Mouse (Mus musculus) gastrocnemius, adult 2 months (tissue): ENCODE data around the gene Sec63. TPM values are rescaled to one million over a fixed set of nuclear protein-coding genes. Genes with fewer than 3 reads are reported as not detected.

Source experiments
- DNase-seq: peaks from one replicate; pipeline ENCODE4 v3.0.0; 2022
- H3K27ac ChIP-seq: fragments of 200-600 bp; 2 replicates; pipeline ENCODE4 v1.8.1; 2022; ENCODE audit warnings: mild to moderate bottlenecking
- H3K4me3 ChIP-seq: fragments of 200-600 bp; 2 replicates; pipeline ENCODE4 v1.8.1; 2022; ENCODE audit warnings: mild to moderate bottlenecking, moderate library complexity
- CTCF ChIP-seq: fragments of 200-600 bp; IDR thresholded peaks from 2 replicates; pipeline ENCODE4 v1.8.1; 2022; ENCODE audit warnings: antibody characterized with exemption, mild to moderate bottlenecking, moderate library complexity
- intact Hi-C: fragments of 180-260 bp; cut with DNase I; formaldehyde crosslinking; loops from one replicate; pipeline ENCODE4 v1.15.1; 2025
- total RNA-seq, 2 experiments: library from RNA; stranded (reverse); gene quantifications; 2 replicates each; pipeline ENCODE4 v1.2.3; 2021

The Sec63 gene
- total RNA-seq, 2 experiments from 2014 or later, result 24.1 to 26.2 TPM

DNA sequence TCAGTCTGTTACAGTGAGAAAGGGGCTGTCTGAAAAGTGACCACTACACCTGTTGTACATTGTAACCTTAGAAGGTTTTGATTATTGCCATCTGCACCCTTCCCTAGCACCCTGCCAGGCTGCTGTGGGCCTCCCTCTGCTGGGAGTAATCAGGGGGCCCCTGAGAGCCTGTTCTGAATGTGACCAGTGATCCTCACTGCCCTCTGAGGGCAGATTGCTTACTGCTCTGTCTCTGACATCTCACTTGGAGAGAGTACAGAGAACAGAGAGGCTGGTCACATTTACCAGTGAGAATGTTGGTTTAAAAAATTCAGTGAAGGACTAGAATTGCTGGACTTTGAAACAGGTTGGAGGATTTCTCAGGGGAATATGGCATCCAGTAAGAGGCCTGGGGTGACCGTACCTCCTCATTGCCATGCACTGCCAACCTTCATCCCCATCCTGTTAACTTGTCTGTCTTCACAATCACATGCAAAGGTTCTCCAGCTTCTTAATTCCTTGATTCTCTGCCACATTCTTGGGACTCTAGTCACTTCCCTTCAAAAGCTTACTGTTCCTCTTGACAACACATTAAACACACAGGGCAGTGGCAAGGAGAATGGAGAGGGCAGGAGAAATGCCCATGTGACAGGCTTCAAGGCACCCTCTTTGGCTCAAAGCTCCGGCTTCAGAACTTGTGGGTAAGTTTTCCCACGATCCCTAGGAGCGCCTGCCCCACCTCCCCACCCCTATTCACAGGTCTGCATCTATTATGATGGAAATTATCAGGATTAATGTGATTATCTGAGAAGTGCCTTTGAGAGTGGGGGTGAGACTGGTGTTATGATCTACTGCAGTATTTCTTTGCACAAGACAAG is 72.8 kb downstream of the Sec63 start:
- TF ChIP-seq CTCF, result no peak
- DNase-seq, result no peak
- Histone ChIP-seq H3K27ac (no peak overlapping the region), H3K4me3 (no peak overlapping the region)
- intact Hi-C loops, result no loop called here

DNA sequence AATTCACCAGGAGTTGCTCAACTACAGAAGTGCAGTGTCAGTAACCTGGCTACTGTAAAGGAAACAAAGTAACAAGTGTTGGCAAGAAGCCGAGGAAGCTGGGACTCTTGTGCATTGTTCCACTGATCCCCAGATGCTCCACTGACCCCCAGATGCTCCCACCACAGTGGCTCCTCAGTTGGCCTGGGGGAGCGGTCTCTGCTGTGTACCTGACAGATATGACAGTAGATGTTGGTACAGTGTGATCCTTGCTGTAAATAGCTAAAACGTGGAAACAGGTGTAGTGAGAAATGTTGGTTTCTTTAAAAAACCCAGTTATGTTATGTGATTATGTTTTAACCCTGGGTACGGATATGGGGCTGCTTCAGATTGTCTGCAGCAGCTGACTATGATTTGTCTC is 76.8 kb downstream of the Sec63 start:
- no peak for TF ChIP-seq CTCF
- Histone ChIP-seq H3K27ac (no peak overlapping the region), H3K4me3 (no peak overlapping the region)
- intact Hi-C loops, result no loop called here
- no peak for DNase-seq

DNA sequence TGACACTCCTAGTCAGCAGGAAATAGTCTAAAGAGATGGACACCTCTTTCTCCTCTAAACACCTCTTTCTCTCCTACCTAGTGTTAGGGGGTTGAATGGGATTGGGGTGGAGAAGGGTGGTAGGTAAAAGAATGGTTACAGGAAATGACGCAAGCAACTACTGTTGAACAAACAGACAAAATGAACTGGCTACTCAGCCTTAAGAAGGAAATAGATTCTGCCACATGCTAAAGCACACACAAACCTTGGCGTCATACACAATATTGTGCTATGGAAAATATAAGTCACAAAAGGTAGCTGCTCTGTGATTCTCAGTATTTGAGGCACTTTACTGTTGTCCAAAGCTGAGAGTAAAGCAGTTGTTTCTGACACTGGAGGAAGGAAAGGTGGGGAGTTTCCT is 77.4 kb downstream of the Sec63 start:
- DNase-seq, result no peak
- Histone ChIP-seq H3K4me3 (no peak overlapping the region), H3K27ac (no peak overlapping the region)
- TF ChIP-seq CTCF, result no peak
- intact Hi-C loops, result no loop called here

DNA sequence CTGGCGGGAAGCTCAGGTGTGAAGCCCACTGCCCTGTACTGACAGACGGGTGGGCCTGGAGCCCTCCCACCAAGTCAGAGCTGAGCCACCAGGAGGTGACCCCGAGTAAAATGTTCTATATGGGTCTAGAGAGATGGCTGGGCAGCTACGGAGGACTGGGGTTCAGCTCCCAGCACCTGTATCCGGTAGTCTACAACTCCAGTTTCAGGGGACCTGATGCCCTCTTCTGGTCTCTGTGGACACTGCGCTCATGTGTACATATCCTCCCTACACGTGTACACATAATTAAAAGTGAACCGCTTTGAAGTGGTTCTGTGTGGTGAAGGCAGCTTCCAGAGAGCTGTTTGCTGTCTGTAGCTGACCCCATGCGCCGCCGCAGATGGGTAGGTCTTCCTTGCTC is 78.7 kb downstream of the Sec63 start:
- no peak for DNase-seq
- H3K27ac ChIP-seq, result no peak overlapping the region
- no peak for TF ChIP-seq CTCF
- intact Hi-C loops, result loop anchor here (2.0 to 5.0 kb wide), 2 partner anchors 52 to 147 kb away; no protein-coding TSS in a partner anchor
- no peak overlapping the region for H3K4me3 ChIP-seq

DNA sequence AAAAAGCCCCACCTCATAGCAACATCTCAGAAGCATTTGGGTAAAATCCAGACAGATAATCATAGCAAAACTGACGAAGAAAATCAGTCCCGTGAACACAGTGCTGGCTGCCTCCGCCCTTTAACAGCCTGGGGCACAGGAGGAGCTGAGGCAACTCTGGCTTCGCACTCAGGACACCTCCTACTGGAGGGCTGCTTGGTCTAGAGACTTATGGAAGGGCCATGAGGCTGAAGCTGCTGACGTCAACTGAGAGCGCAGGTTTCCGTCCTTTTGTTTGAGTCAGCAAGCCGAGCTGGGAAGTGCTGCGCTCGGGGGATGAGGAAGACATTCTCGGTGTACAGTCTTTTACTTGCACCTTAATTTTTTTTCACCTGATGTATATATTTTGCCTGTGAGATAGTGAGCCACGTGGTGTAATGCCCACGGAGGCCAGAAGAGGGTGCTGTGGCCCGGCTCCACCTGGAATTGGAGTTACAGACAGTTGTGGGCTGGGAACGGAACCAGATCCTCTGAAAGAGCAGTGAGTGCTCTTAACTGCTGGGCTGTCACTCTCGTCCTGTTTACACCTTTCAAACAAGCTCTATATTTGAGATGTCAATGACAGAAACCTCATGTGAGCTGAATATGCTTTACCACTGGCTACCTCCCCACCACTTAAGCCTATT is 80.4 kb downstream of the Sec63 start:
- intact Hi-C loops, result loop anchor here (1.0 to 5.0 kb wide), 3 partner anchors 51 to 145 kb away; no protein-coding TSS in a partner anchor
- H3K27ac ChIP-seq, result no peak overlapping the region
- peak; percentile 43 for DNase-seq
- H3K4me3 ChIP-seq, result no peak overlapping the region
- TF ChIP-seq CTCF, result peak; percentile 58

DNA sequence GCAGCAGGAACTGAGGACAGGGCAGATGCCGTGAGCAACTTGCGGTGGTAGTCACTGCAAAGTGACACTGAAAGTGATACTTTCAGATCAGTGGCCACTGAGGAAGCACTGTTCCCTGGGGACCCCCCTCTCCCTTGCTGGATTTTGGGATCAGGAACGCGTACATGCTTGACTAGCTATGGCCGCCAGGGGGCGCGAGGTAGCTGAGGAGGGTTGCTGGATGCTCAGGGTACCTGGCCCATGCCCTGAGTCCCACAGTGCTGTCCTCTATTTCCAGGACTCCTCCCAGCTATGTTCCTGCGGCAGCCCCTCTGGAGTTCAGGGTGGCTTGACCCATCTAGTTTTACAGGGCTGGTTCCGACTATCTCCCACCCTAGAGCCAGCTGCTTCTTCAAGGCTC is 81.1 kb downstream of the Sec63 start:
- intact Hi-C loops, result loop anchor here (1.0 to 5.0 kb wide), 2 partner anchors 50 to 100 kb away; no protein-coding TSS in a partner anchor
- Histone ChIP-seq H3K4me3 (no peak overlapping the region), H3K27ac (0 out of 2 replicates have a peak overlapping the region, but pooled peaks have one; percentile 13)
- peak; percentile 88 for DNase-seq
- peak; percentile 96 for TF ChIP-seq CTCF

DNA sequence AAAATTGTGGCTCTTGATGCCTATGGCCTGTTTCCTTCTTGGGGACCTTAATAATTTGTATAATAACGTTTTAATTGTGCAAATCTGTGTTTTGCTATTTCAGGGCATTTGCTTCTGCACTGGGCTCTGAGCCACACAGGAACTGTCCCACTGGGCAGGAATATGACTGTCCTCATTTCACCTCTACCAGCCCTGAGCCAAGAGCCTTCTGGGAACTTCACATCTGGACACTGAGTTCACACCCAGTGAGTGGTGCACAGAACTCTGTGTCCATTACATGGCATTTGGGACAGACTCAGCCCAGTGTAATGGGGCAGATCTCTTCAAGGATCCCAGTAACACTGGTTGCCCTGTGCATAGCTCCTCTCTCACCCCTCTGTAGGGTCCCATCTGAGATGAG is 82.1 kb downstream of the Sec63 start:
- 0 out of 2 replicates have a peak overlapping the region, but pooled peaks have one; percentile 16 for H3K27ac ChIP-seq
- intact Hi-C loops, result loop anchor here (5.0 kb wide), 1 partner anchor 49 kb away; no protein-coding TSS in a partner anchor
- peak; percentile 59 for DNase-seq
- TF ChIP-seq CTCF, result no peak
- H3K4me3 ChIP-seq, result no peak overlapping the region

DNA sequence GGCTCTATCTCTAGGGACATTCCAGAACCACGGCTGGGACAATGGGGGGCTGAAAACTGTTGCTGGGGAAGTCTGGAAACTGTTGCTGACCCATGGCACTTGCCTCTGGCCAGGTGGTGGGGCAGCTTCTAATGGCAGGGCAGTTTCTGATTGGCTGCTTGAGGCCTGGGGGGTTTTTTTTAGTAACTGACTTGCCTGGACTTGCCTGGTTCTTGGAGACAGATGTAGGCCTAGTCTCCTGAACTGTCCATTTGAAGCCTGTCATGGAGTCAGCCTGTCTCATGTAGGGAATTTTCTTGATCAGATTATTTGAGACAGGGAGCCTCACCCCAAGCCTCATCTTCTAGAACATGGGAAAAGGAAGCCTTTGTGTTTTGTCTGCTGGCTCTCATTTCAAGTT is 84.2 kb downstream of the Sec63 start:
- Histone ChIP-seq H3K27ac (no peak overlapping the region), H3K4me3 (no peak overlapping the region)
- intact Hi-C loops, result no loop called here
- DNase-seq, result no peak
- no peak for TF ChIP-seq CTCF

DNA sequence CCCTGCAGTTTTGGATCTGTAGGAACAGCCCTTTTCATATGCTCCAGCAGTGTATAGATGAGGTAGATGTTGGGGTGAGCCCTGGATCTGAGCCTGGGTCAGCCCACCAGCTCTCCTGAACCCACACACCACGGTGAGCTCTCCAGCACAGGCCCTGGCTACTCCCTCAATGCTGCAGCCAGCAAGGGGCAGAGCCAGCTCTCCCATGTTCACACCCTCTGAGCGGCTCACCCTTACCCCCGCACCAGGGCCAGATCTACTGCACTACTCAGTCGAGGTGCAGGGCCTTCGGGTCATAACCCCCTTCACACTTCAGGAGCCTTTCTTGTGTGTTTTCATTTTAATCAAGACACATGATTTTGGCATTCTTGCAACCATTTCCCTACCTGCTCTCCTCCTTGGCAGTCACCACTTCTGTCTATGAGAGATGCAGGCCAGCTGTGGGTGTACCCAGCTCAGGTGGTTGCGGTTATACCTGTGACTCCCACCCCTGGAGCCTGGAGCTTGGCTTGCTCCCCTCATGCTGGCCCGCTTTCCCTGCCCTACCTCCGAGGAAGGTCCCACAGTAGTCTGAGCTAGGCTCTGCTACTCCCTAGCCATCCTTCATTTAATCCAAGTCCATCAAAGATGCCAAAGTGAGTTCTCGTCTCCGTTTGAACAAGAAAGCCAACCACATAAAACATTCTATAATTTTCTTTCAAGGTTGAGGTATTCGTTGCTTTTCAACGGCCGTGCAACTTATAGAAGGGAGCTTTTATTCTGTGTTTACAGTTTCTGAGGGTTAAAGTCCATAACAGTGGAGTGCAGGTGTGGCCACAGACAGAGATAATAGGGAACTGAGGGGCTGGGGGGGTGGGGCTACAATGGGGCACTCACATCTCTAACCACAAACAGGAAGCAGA is 87.1 kb downstream of the Sec63 start:
- DNase-seq, result no peak
- no peak for TF ChIP-seq CTCF
- Histone ChIP-seq H3K27ac (no peak overlapping the region), H3K4me3 (no peak overlapping the region)
- intact Hi-C loops, result no loop called here

DNA sequence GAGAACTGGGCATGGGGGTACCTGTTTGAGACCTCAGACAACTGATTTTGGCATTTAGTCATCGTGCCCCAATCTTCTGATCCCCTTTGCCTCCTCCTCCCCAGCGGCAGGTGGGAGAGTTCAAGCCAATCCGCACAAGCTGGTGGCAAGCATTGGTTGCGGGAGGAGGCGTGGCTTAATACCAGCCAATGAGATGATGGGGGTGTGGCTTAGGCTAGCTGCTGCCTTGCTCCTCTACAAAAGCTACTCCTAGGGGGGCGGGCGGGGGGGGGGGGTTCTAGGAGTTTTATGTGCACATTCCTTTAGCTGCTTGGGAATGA is 87.7 kb downstream of the Sec63 start:
- Histone ChIP-seq H3K4me3 (no peak overlapping the region), H3K27ac (no peak overlapping the region)
- no peak for TF ChIP-seq CTCF
- intact Hi-C loops, result no loop called here
- no peak for DNase-seq

DNA sequence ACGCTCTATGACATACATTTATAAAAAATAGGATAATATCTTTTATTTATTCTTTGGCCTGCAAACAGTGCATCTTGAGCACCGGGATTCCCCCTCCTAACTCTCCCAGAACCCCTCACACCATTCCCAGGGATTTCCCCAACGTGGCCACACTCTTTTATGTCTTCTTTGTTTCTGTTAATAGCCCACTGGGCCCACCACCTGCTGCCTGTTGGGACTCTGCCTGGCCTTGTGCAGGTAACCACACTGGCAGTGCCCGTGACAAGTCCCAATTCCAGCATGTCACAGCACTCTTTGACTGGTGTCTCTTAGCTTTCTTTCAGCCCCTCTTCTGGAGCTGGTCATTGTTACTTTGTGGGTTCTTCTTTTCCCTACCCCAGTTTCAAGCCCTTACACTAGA is 93.5 kb downstream of the Sec63 start:
- H3K27ac ChIP-seq, result no peak overlapping the region
- no peak for DNase-seq
- H3K4me3 ChIP-seq, result no peak overlapping the region
- TF ChIP-seq CTCF, result no peak
- intact Hi-C loops, result no loop called here

DNA sequence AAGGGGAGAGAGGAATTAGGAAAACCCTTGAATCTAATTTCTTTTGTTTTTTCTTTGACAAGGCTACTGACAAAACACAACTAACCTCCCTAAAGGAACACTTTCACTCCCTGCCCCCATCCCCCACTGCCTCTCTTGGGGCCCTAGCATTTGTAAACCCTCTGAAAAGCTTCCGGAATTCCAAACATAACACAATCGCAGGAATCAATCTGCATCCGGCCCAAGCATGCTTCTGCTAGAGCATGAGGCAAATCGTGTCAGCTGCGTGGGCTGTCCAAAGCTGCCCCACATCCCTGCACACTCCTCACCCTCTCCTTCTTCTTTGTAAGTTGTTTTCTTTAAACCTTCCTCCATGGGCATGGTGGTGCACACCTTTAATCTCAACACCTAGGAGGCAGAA is 94.0 kb downstream of the Sec63 start:
- Histone ChIP-seq H3K4me3 (no peak overlapping the region), H3K27ac (no peak overlapping the region)
- TF ChIP-seq CTCF, result no peak
- intact Hi-C loops, result no loop called here
- peak; percentile 38 for DNase-seq

DNA sequence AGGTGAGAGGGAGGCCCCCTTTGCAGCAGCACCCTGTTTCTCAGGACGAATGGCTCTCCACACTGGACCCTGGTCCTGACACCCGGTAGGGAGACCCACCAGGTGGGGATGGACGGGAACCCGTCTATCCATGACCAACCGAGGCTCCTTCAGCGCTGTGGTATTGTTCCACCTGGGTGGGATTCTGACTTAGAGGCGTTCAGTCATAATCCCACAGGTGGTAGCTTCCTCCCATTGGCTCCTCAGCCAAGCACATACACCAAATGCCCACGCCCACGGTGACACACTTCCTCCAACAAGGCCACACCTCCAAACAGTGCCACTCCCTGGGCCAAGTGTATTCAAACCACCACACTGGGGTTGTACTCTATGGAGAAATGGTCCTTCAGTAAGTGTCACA is 95.3 kb downstream of the Sec63 start:
- TF ChIP-seq CTCF, result no peak

More for the DNA sequence above, 95.3 kb downstream of the Sec63 start:
- Histone ChIP-seq H3K27ac (no peak overlapping the region), H3K4me3 (no peak overlapping the region)
- no peak for DNase-seq
- intact Hi-C loops, result no loop called here
